Mouse (Mus musculus): ENCODE data around the gene Nol4l. TPM values are rescaled to one million over a fixed set of nuclear protein-coding genes. Genes with fewer than 3 reads are reported as not detected.
A peak's percentile ranks its signal among the peaks of the same experiment; 100 is the strongest.

Gene Nol4l
- polyA plus RNA-seq, 1 experiment from 2014 or later: 5.8 TPM

- no peak overlapping the region for H3K4me3 ChIP-seq (ENCODE audit: inconsistent target)
- no peaks in the 10 kb centered on the region for H3K36me3 ChIP-seq (ENCODE audit: inconsistent target)
- H3K79me2 ChIP-seq (ENCODE audit: inconsistent target): peaks cover 47% of the 10 kb centered on the region
- no peak overlapping the region for H3K27ac ChIP-seq
- WGBS (ENCODE audit: missing documents): 20% methylated on average over 49 of the region's 85 CpGs
Observed at GRCm38 (mm10) chr2:153527580-153528531, 1.9 kb downstream of the Nol4l start.

GRCm38 (mm10) chr2:153526850-153527530 lies 2.8 kb downstream of the Nol4l start:
- WGBS (ENCODE audit: missing documents): 83% methylated on average over 9 of the region's 9 CpGs
- peaks cover 56% of the 10 kb centered on the region for H3K79me2 ChIP-seq (ENCODE audit: inconsistent target)
- no peak overlapping the region for H3K4me3 ChIP-seq (ENCODE audit: inconsistent target)
- no peaks in the 10 kb centered on the region for H3K36me3 ChIP-seq (ENCODE audit: inconsistent target)
- no peak overlapping the region for H3K27ac ChIP-seq

- Histone ChIP-seq H3K36me3 (ENCODE audit: inconsistent target) (no peaks in the 10 kb centered on the region), H3K79me2 (ENCODE audit: inconsistent target) (peaks cover 67% of the 10 kb centered on the region), H3K4me3 (ENCODE audit: inconsistent target) (no peak overlapping the region), H3K27ac (no peak overlapping the region)
- 51% methylated on average over 10 of the region's 10 CpGs for WGBS (ENCODE audit: missing documents)
Observed at GRCm38 (mm10) chr2:153525906-153526311, 3.9 kb downstream of the Nol4l start.

GRCm38 (mm10) chr2:153524727-153525126 lies 5.0 kb downstream of the Nol4l start:
- no peaks in the 10 kb centered on the region for H3K36me3 ChIP-seq (ENCODE audit: inconsistent target)
- H3K27ac ChIP-seq: no peak overlapping the region
- no peak overlapping the region for H3K4me3 ChIP-seq (ENCODE audit: inconsistent target)
- peaks cover 79% of the 10 kb centered on the region for H3K79me2 ChIP-seq (ENCODE audit: inconsistent target)
- WGBS (ENCODE audit: missing documents): 87% methylated on average over 2 of the region's 2 CpGs

- no peak overlapping the region for H3K27ac ChIP-seq
- H3K36me3 ChIP-seq (ENCODE audit: inconsistent target): no peaks in the 10 kb centered on the region
Observed at GRCm38 (mm10) chr2:153523656-153524055, 6.1 kb downstream of the Nol4l start.

GRCm38 (mm10) chr2:153523143-153523542 lies 6.6 kb downstream of the Nol4l start:
- Histone ChIP-seq H3K27ac (no peak overlapping the region), H3K36me3 (ENCODE audit: inconsistent target) (no peaks in the 10 kb centered on the region), H3K79me2 (ENCODE audit: inconsistent target) (peaks cover 94% of the 10 kb centered on the region), H3K4me3 (ENCODE audit: inconsistent target) (no peak overlapping the region)
- 94% methylated on average over 9 of the region's 9 CpGs for WGBS (ENCODE audit: missing documents)

More at GRCm38 (mm10) chr2:153523656-153524055, 6.1 kb downstream of the Nol4l start:
- Histone ChIP-seq H3K4me3 (ENCODE audit: inconsistent target) (no peak overlapping the region), H3K79me2 (ENCODE audit: inconsistent target) (peaks cover 89% of the 10 kb centered on the region)
- 93% methylated on average over 12 of the region's 12 CpGs for WGBS (ENCODE audit: missing documents)

- Histone ChIP-seq H3K4me3 (ENCODE audit: inconsistent target) (no peak overlapping the region), H3K79me2 (ENCODE audit: inconsistent target) (peaks cover 99% of the 10 kb centered on the region), H3K36me3 (ENCODE audit: inconsistent target) (no peaks in the 10 kb centered on the region), H3K27ac (no peak overlapping the region)
- 89% methylated on average over 3 of the region's 4 CpGs for whole genome bisulfite sequencing (ENCODE audit: missing documents)
Observed at GRCm38 (mm10) chr2:153522270-153522669, 7.5 kb downstream of the Nol4l start.

GRCm38 (mm10) chr2:153520057-153520456 lies 9.7 kb downstream of the Nol4l start:
- Histone ChIP-seq H3K79me2 (ENCODE audit: inconsistent target) (peaks cover 99% of the 10 kb centered on the region), H3K4me3 (ENCODE audit: inconsistent target) (no peak overlapping the region), H3K27ac (no peak overlapping the region), H3K36me3 (ENCODE audit: inconsistent target) (no peaks in the 10 kb centered on the region)
- 62% methylated on average over 7 of the region's 9 CpGs for WGBS (ENCODE audit: missing documents)

- Histone ChIP-seq H3K79me2 (ENCODE audit: inconsistent target) (peaks cover 99% of the 10 kb centered on the region; the same call in 1 of the 2 replicates), H3K4me3 (ENCODE audit: inconsistent target) (no peak overlapping the region), H3K27ac (no peak overlapping the region), H3K36me3 (ENCODE audit: inconsistent target) (no peaks in the 10 kb centered on the region)
- WGBS (ENCODE audit: missing documents): 45% methylated on average over 4 of the region's 4 CpGs
Observed at GRCm38 (mm10) chr2:153516961-153517360, 12.8 kb downstream of the Nol4l start.

GRCm38 (mm10) chr2:153515582-153515981 lies 14.2 kb downstream of the Nol4l start:
- H3K4me3 ChIP-seq (ENCODE audit: inconsistent target): no peak overlapping the region
- peaks cover 99% of the 10 kb centered on the region; the same call in 1 of the 2 replicates for H3K79me2 ChIP-seq (ENCODE audit: inconsistent target)
- no peaks in the 10 kb centered on the region for H3K36me3 ChIP-seq (ENCODE audit: inconsistent target)

GRCm38 (mm10) chr2:153514497-153515380 lies 15.0 kb downstream of the Nol4l start:
- Histone ChIP-seq H3K36me3 (ENCODE audit: inconsistent target) (no peaks in the 10 kb centered on the region), H3K4me3 (ENCODE audit: inconsistent target) (no peak overlapping the region)
- 56% methylated on average over 14 of the region's 14 CpGs for WGBS (ENCODE audit: missing documents)

More at GRCm38 (mm10) chr2:153515582-153515981, 14.2 kb downstream of the Nol4l start:
- WGBS (ENCODE audit: missing documents): 97% methylated on average over 5 of the region's 6 CpGs
- H3K27ac ChIP-seq: no peak overlapping the region

GRCm38 (mm10) chr2:153513983-153514382 lies 15.8 kb downstream of the Nol4l start:
- no peak overlapping the region for H3K4me3 ChIP-seq (ENCODE audit: inconsistent target)
- H3K27ac ChIP-seq: no peak overlapping the region
- 92% methylated on average over 3 of the region's 3 CpGs for WGBS (ENCODE audit: missing documents)
- peaks cover 98% of the 10 kb centered on the region; the same call in 1 of the 2 replicates for H3K79me2 ChIP-seq (ENCODE audit: inconsistent target)
- no peaks in the 10 kb centered on the region for H3K36me3 ChIP-seq (ENCODE audit: inconsistent target)

More at GRCm38 (mm10) chr2:153514497-153515380, 15.0 kb downstream of the Nol4l start:
- peak overlapping the region; percentile 42 for H3K27ac ChIP-seq
- peaks cover 99% of the 10 kb centered on the region; the same call in 1 of the 2 replicates for H3K79me2 ChIP-seq (ENCODE audit: inconsistent target)

- Histone ChIP-seq H3K4me3 (ENCODE audit: inconsistent target) (no peak overlapping the region), H3K36me3 (ENCODE audit: inconsistent target) (no peaks in the 10 kb centered on the region), H3K27ac (no peak overlapping the region), H3K79me2 (ENCODE audit: inconsistent target) (peaks cover 97% of the 10 kb centered on the region; the same call in 1 of the 2 replicates)
- 80% methylated on average over 14 of the region's 14 CpGs for WGBS (ENCODE audit: missing documents)
Observed at GRCm38 (mm10) chr2:153512416-153513323, 17.1 kb downstream of the Nol4l start.

Data from macrophage (primary cell).